Mouse (Mus musculus) limb, embryonic 15.5 days (tissue): ENCODE data around the gene Tas2r135. TPM values are rescaled to one million over a fixed set of nuclear protein-coding genes. Genes with fewer than 3 reads are reported as not detected.

Experiments used
- ATAC-seq: fragments of 200-750 bp; cut with Nextera tagmentation; 2 replicates; pipeline ENCODE4 v1.8.0; 2017; ENCODE audit warnings: low read depth, moderate TSS enrichment; ENCODE audit not compliant: insufficient number of reproducible peaks, low FRiP score, low TSS enrichment
- H3K27ac ChIP-seq: fragments of 300-500 bp; sonication (generic); 2 replicates; pipeline ENCODE4 v1.5.1; 2015; ENCODE audit warnings: moderate library complexity, mild to moderate bottlenecking, inconsistent platforms
- H3K27me3 ChIP-seq: fragments of 300-500 bp; sonication (generic); 2 replicates; pipeline ENCODE4 v1.6.1; 2015; ENCODE audit warnings: inconsistent platforms
- H3K36me3 ChIP-seq: fragments of 300-500 bp; sonication (generic); 2 replicates; pipeline ENCODE4 v1.6.1; 2015; ENCODE audit warnings: inconsistent platforms
- H3K4me1 ChIP-seq: fragments of 300-500 bp; sonication (generic); 2 replicates; pipeline ENCODE4 v1.6.1; 2015; ENCODE audit warnings: inconsistent platforms
- H3K4me2 ChIP-seq: fragments of 300-500 bp; sonication (generic); 2 replicates; pipeline ENCODE4 v1.6.1; 2015; ENCODE audit warnings: mild to moderate bottlenecking, inconsistent platforms
- H3K4me3 ChIP-seq: fragments of 300-500 bp; sonication (generic); 2 replicates; pipeline ENCODE4 v1.5.1; 2015; ENCODE audit warnings: mild to moderate bottlenecking, inconsistent platforms
- H3K9ac ChIP-seq: fragments of 300-500 bp; sonication (generic); 2 replicates; pipeline ENCODE4 v1.6.1; 2015; ENCODE audit warnings: inconsistent platforms
- H3K9me3 ChIP-seq: fragments of 300-500 bp; sonication (generic); 2 replicates; pipeline ENCODE4 v1.6.1; 2016; ENCODE audit warnings: inconsistent platforms
- WGBS: fragments of 180-500 bp; shearing (Covaris S2); methylation state at CpG from one replicate; pipeline ENCODE4 v1.1.7; 2015; 5-methylcytosine and 5-hydroxymethylcytosine counted together
- polyA plus RNA-seq: library from polyadenylated mRNA; unstranded; fragments of >200 nt; fragmentation: Nextera tagmentation; extraction: Ambion mirVana; gene quantifications from 2 replicates; pipeline ENCODE4 v1.2.1, GENCODE M21; 2015

Gene Tas2r135
- polyA plus RNA-seq, 1 experiment from 2014 or later, result not detected

DNA sequence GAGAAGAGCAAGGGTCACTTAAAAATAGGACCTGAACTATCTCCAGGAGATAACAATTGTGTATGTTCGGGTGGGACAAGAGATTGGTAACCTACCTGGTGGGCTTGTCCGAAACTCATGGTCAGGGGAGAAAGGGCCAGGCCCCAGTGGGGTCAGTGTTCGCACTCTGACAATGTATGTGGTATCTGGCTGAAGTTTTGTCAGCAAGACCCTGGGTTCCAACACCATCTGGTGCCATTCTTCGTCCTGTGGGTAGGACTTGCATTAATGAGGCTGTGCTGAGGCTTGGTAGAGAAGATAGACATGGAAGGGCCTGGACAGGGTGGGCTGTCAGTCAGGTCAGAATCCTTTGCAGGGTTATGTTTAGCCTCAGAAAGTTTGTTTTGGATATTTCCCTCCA is 41.2 kb upstream of the Tas2r135 start:
- 87% methylated on average over 4 of the region's 4 CpGs for WGBS

DNA sequence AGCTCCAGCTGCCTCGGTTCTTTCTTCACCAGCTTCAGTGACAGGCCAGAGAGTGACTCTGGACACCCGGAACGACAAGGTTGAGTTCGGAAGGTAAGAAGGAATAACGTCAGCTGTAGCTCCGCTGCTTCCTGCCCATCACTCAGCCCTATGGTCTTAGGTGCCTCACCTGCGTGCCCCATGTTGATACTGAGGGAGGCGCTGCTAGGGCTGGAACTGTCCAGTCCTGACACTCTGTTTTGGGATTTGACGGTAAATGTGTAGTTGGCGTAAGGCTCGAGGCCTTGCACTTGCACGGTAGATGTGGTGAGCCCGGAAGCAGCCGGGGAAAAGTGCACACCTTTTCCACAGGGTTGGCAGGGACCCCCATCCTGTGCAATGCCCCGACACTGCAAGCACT is 40.6 kb upstream of the Tas2r135 start:
- Histone ChIP-seq H3K4me1 (peaks cover 4% of the 10 kb centered on the region; the same call in 1 of the 2 replicates), H3K4me3 (no peak overlapping the region), H3K27me3 (no peaks in the 10 kb centered on the region), H3K9ac (no peak overlapping the region), H3K27ac (no peak overlapping the region), H3K4me2 (no peak overlapping the region), H3K36me3 (peaks cover 24% of the 10 kb centered on the region), H3K9me3 (no peaks in the 10 kb centered on the region)
- 88% methylated on average over 15 of the region's 15 CpGs for WGBS
- ATAC-seq, result no peak

More for the DNA sequence above, 41.2 kb upstream of the Tas2r135 start:
- Histone ChIP-seq H3K9me3 (no peaks in the 10 kb centered on the region), H3K9ac (no peak overlapping the region), H3K36me3 (peaks cover 29% of the 10 kb centered on the region), H3K4me1 (peaks cover 6% of the 10 kb centered on the region; the same call in 1 of the 2 replicates), H3K27me3 (no peaks in the 10 kb centered on the region), H3K4me3 (no peak overlapping the region), H3K4me2 (no peak overlapping the region), H3K27ac (no peak overlapping the region)
- ATAC-seq, result no peak

DNA sequence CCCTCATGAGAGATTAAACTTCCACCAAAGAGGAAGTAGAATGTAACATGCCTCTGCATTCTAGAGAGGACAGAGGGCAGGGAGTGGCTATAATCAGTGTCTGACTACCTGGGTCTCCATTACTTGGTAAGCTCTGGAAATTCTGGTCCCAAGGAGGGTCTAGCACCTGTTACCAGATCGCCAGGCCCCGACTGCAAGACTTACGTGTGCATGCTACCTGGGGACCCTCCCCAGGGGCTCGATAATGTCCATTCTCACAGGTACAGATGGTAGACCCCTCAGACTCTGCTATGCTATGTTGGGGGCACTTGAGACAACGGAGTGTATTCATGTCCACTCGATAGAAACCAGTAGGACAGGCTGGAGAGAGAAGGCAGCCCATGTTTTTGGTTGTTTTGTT is 40.0 kb upstream of the Tas2r135 start:
- H3K27me3 ChIP-seq, result no peaks in the 10 kb centered on the region
- no peak overlapping the region for H3K9ac ChIP-seq
- 0 out of 2 replicates have a peak, but pooled peaks cover 2% of the 10 kb centered on the region for H3K4me1 ChIP-seq
- H3K9me3 ChIP-seq, result no peaks in the 10 kb centered on the region
- 93% methylated on average over 6 of the region's 6 CpGs for WGBS
- H3K36me3 ChIP-seq, result peaks cover 18% of the 10 kb centered on the region
- H3K27ac ChIP-seq, result no peak overlapping the region
- H3K4me3 ChIP-seq, result no peak overlapping the region
- ATAC-seq, result no peak
- no peak overlapping the region for H3K4me2 ChIP-seq

DNA sequence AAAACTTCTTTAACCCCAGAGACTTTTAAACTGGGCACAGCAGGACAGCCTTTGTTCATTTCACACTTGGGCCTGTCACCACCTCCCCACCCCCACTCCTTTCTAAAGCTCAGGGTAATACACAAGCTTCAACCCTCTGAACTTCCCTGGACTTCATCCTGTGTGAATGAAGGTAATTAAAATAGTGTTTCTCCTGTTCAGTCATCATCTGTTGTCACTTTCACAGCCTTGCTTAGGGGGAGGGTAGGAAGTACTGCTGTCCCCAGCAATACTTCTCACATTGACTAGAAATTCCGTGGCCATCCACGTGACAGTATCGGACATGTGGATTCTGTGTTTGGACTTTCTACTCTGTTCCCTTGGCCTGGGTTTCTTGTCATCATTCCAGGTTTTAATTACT is 35.4 kb upstream of the Tas2r135 start:
- no peak overlapping the region for H3K9ac ChIP-seq
- ATAC-seq, result no peak
- H3K4me2 ChIP-seq, result no peak overlapping the region
- no peak overlapping the region for H3K4me3 ChIP-seq
- no peak overlapping the region for H3K27ac ChIP-seq
- 21% methylated on average over 3 of the region's 3 CpGs for WGBS
- H3K36me3 ChIP-seq, result 0 out of 2 replicates have a peak, but pooled peaks cover 2% of the 10 kb centered on the region
- no peaks in the 10 kb centered on the region for H3K9me3 ChIP-seq
- peaks cover 21% of the 10 kb centered on the region for H3K4me1 ChIP-seq
- no peaks in the 10 kb centered on the region for H3K27me3 ChIP-seq

DNA sequence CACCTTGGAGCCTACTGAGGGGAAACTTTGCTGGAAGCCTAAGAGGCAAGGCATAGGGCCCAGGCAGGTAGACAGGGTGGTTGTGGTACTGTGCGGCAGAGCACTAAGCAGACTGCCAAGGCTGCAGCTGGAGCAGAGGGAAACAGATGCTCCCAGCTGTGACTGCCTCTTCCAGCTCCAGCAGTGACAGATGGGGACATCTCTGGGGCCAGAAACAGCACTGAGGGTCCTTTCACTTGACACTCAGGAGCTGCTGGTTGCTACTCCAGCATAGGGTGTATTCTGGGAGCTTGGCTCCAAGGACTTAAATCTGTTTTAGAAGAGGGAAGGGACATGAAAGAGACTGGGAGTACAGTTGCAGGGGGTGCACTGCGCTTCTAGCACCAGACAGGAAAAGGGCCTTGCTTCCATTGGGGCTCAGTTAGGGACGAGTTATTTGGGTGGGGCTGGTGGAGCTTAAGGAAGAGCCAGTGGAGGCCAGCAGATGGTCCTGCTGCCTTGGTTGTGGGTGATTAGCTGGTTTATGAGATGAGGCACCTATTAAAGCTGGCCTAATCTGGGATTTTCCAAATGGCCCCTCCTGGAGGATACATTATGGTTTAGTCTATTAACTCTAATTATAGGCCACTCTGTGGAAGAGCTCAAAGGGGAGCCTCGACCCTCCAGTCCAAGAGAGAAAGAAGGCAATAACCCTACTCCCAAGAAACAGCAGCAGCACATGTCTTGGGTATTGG is 34.4 kb upstream of the Tas2r135 start:
- Histone ChIP-seq H3K4me2 (no peak overlapping the region), H3K27me3 (no peaks in the 10 kb centered on the region), H3K9me3 (no peaks in the 10 kb centered on the region), H3K4me3 (no peak overlapping the region), H3K4me1 (peaks cover 27% of the 10 kb centered on the region), H3K9ac (no peak overlapping the region), H3K27ac (0 out of 2 replicates have a peak overlapping the region, but pooled peaks have one; percentile 22), H3K36me3 (0 out of 2 replicates have a peak, but pooled peaks cover under 1% of the 10 kb centered on the region)
- no peak for ATAC-seq
- WGBS, result 34% methylated on average over 4 of the region's 4 CpGs

DNA sequence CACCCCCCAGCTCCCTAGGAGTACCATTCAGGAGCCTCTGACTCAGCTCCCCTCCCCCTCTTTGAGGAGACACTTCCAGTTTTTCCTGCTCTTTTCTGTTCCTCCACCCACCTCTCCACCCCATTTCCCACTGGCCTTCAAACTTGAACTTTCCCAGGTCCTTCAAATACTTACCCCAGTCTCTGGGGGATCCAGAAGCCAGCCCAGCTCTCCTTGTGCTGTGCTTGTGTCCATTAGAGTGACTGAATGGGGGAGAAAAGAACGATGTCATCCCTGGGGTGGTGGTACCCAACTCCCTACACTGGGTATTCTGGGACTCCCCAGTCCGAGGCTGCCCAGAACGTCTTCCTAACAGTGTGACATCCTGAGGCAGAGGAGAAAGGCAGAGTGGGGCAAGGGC is 33.2 kb upstream of the Tas2r135 start:
- Histone ChIP-seq H3K9ac (no peak overlapping the region), H3K4me1 (peaks cover 27% of the 10 kb centered on the region), H3K27me3 (no peaks in the 10 kb centered on the region), H3K27ac (peak overlapping the region; percentile 59), H3K36me3 (no peaks in the 10 kb centered on the region), H3K9me3 (no peaks in the 10 kb centered on the region), H3K4me2 (peak overlapping the region; percentile 86), H3K4me3 (peak overlapping the region; percentile 50)
- WGBS, result 7% methylated on average over 3 of the region's 3 CpGs
- ATAC-seq, result no peak

DNA sequence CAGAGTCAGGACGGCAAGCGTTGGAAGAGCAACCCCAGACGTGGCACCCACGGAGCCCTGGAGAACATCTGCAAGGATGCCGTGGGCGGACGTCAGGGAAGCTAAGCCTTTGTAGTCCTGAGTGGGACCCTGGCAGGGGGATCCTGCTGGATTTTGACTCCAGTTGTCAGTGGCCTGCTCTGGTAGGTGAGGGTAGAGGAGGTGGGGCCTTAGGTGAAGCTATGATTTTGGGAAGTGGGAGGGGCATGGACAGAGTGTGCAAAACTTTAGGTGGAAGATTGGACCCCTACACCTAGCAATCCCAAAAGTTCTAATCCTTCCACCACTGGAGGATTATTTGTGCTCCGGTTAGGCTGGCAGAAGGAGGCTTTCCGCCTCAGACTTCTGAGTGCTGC is 32.8 kb upstream of the Tas2r135 start:
- H3K4me2 ChIP-seq, result peak overlapping the region; percentile 86
- peak overlapping the region; percentile 50 for H3K4me3 ChIP-seq
- WGBS, result 13% methylated on average over 9 of the region's 9 CpGs
- H3K9ac ChIP-seq, result no peak overlapping the region
- H3K27me3 ChIP-seq, result no peaks in the 10 kb centered on the region
- ATAC-seq, result peak; percentile 40; the same call in 1 of the 2 replicates
- peaks cover 27% of the 10 kb centered on the region for H3K4me1 ChIP-seq
- H3K9me3 ChIP-seq, result no peaks in the 10 kb centered on the region
- H3K36me3 ChIP-seq, result no peaks in the 10 kb centered on the region
- peak overlapping the region; percentile 70 for H3K27ac ChIP-seq

DNA sequence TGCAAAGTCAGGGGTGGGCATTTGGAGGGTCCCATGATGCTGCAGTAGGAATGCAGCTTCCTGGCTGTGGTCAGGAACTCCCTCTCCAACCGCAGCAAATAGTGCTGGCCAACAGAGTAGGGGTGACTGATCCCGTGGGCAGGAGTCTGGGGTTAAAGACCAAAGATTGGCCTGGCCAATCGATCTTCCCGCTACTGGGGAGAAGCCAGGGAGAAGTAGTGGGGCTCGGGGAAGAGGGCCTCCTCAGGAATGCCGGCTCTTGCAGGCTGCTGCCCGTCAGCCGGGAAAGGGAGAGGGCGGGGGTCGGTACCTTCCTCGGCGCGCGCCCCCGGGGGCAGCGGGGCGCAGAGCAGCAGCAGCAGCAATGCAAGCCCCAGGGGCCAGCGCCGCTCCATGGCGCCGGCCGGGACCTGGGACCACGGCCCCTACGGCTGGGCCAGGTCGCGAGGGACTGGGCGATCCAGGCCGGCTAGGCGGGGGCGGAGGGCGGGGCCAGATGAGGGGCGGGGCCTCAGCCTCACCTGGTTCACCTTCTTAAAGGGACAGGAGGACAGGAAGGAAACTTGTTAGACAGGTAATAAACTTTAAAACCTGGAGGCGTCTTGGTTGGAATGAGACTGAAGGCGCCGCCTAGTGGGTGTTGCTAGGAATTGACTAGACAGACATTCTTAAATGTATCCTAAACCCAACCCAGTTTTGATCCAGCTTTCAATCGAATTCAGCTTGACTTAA is 32.3 kb upstream of the Tas2r135 start, which contains the start of gene Epha1:
Gene Epha1 (minus strand): TSS at position 453 of the 732 bp plus-strand sequence.
- ATAC-seq, result peak; percentile 33; the same call in 1 of the 2 replicates
- under 1% methylated on average over 35 of the region's 36 CpGs for WGBS
- Histone ChIP-seq H3K4me2 (peak within 1 kb of the TSS; percentile 86), H3K9me3 (no peaks in the 10 kb centered on the region), H3K4me3 (peak within 1 kb of the TSS; percentile 50), H3K36me3 (no peaks in the 10 kb centered on the region), H3K4me1 (peaks cover 27% of the 10 kb centered on the region), H3K27me3 (no peaks in the 10 kb centered on the region), H3K9ac (peak within 1 kb of the TSS; percentile 54), H3K27ac (peak within 1 kb of the TSS; percentile 70)

DNA sequence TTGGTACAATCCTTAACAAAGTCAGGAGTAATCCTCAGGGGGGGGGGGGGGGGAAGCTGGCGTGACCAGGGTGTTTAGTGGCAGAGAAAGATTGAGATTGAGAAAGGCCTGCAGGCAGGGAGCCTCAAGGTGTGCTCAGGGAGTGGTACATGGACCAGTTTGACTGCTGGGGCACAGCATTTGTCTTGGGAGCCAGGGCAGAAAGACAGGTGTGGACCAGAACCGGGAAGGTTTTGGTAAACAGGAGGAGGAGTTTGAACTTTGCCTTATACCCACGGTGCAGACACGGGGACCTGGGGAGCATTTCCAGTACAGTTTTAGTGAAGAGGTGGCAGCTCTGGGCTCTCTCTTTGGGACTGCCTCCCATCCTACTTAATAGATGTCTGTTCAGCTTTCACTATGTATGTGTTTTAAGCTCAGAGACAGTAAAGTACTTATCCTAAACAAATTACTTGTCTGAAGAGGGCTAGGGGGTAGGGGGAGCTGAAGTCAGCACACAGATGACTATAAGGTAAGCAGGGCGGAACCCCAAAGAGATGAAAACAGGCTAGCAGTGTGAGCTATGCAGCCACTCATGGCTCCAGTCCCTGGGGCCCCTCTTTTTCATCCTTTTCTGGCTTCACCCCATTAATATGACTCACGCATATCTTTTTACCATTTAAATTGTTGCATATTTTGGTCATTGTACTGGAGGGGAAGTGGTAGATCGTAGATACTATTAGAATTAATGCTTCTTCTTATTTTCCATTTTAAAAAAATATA is 31.4 kb upstream of the Tas2r135 start:
- WGBS, result 34% methylated on average over 7 of the region's 7 CpGs
- no peaks in the 10 kb centered on the region for H3K9me3 ChIP-seq
- no peak overlapping the region for H3K9ac ChIP-seq
- peak overlapping the region; percentile 47; the same call in 1 of the 2 replicates for H3K27ac ChIP-seq
- no peaks in the 10 kb centered on the region for H3K27me3 ChIP-seq
- H3K4me1 ChIP-seq, result peaks cover 27% of the 10 kb centered on the region
- no peak for ATAC-seq
- H3K4me3 ChIP-seq, result peak overlapping the region; percentile 50
- no peaks in the 10 kb centered on the region for H3K36me3 ChIP-seq
- peak overlapping the region; percentile 86 for H3K4me2 ChIP-seq

DNA sequence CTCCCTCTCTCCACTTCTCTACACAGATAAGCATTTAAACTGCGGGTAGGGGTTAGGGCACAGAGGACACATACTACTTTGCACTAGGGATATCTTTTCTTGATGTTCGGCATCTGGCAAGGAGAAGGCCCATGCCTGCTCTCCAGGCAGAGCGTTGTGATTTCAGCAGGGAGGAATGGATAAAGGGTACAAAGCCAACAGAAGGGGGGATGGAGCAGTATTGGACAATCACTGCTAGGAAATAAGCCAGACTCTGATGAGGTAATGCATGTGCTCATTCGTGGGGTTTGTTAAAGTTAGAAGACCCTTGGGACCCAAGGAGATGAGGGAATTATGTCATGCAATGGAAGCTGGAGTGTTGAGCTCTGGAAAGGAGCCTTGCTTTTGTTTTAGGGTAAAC is 30.5 kb upstream of the Tas2r135 start:
- H3K27me3 ChIP-seq, result no peaks in the 10 kb centered on the region
- peaks cover 27% of the 10 kb centered on the region for H3K4me1 ChIP-seq
- no peak overlapping the region for H3K4me2 ChIP-seq
- no peaks in the 10 kb centered on the region for H3K36me3 ChIP-seq
- no peak overlapping the region for H3K9ac ChIP-seq
- 60% methylated on average over 4 of the region's 4 CpGs for WGBS
- no peak overlapping the region; the same call in 1 of the 2 replicates for H3K27ac ChIP-seq
- ATAC-seq, result no peak
- H3K4me3 ChIP-seq, result no peak overlapping the region
- H3K9me3 ChIP-seq, result no peaks in the 10 kb centered on the region

DNA sequence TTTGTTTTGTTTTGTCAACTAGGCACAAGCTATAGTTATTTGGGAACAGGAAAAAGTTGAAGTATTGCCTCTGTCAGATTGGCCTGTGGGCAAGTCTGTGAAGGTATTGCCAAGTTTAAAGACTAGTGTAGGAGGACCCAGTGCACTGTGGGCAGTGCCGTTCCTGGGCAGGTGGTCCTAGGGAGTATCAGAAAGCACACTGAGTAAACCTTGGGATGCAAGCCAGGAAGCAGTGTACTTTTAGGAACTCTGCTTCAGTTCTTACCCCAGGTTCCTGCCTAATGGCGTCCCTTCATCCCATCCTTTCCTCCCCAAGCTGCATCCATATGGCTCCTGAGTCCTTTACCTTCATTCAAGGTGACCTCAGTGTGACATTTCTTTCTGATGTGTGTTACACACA is 30.1 kb upstream of the Tas2r135 start:
- Histone ChIP-seq H3K27ac (peak overlapping the region; percentile 7; the same call in 1 of the 2 replicates), H3K27me3 (no peaks in the 10 kb centered on the region), H3K9me3 (no peaks in the 10 kb centered on the region), H3K4me2 (no peak overlapping the region), H3K9ac (no peak overlapping the region), H3K4me3 (no peak overlapping the region), H3K4me1 (peaks cover 27% of the 10 kb centered on the region), H3K36me3 (no peaks in the 10 kb centered on the region)
- WGBS, result 64% methylated on average over 2 of the region's 2 CpGs
- no peak for ATAC-seq
